Mouse (Mus musculus): ENCODE measurements at regions not wholly inside any gene's neighbourhood (a gene's known extent, or its start where the extent isn't known, plus 50 kb on each side); places are given as distances from the start of the nearest gene placed in this dataset.

DNA sequence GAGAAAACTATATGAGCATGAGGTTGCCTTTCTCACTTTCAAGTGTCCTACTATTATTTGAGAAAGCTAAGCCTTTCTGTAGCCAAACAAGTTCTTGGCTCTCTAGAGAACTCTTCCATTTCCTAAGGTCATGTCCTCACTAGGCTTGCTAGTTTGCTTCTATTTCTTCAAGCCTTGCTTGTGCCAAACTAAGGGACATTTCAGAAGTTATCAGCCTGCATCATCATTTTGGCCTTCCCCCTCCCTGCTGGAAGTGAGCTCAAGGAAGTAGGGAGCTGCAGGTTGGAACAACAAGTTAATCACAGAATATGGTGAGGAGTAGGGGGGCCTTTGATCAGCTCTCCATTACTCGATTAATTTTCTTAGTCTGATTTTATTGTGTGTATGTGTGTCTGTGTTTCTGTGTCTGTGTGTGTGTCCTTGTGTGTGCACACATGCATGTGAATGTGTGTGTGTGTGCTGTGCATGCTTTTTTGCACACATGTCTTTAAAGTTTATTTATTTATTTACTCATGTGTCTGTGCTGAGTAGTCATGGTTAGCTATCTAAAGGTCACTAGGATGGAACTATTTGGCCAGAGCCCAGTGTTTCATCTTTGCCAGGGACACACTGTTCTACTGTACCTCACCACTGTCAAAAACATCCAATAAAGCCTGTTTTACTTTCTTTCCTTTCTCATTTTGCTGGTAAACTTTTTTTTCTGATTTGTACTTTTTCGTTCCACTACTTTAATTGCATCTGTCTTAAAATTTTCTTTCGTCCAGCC lies 371.4 kb upstream of the Eda2r start:
- no peak for DNase-seq (ENCODE audit: low spot score in 2 of 2)
- intact Hi-C loops (cut with DNase I) = no loop called here

DNA sequence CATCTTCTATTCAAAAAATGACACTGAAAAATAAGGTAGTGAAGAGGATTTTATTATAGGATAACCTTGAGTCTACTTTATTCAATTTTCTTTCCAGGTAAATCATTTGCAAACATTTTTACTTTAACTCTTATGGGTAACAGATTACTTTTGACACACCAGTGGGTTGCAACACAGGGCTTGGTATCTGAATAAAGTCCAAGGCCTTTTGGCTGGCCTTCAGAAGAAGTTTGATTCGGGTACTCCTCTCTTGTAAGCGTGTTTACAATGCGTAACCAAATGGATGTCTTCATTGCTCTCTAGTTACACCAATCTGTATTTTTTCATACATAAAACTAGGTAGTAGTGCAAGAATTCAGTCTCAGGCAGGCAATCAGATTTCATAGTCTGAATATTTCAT lies 367.3 kb upstream of the Eda2r start:
- intact Hi-C loops (cut with DNase I) = no loop called here
- no peak for DNase-seq (ENCODE audit: low spot score in 2 of 2)

DNA sequence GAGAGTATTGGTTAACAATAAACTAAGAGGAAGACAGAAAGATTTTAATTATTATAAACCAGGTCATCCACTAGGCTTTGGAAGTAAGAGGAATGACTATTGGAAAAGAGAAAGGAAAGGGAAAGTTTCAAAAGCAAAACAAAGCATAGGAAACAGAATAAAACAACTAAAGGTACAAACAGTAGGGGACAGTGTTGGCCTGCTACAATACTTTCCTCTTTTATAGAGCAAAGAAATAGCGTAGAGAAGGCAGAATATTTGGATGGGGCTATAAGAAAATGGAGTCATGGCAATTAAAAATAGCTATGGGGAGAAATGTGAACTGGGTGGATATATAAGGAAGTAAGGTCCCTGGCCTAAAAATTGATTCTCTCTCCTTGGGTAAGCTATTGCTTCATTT lies 347.5 kb upstream of the Eda2r start:
- DNase-seq (ENCODE audit: low spot score in 2 of 2) = no peak
- intact Hi-C loops (cut with DNase I) = no loop called here

DNA sequence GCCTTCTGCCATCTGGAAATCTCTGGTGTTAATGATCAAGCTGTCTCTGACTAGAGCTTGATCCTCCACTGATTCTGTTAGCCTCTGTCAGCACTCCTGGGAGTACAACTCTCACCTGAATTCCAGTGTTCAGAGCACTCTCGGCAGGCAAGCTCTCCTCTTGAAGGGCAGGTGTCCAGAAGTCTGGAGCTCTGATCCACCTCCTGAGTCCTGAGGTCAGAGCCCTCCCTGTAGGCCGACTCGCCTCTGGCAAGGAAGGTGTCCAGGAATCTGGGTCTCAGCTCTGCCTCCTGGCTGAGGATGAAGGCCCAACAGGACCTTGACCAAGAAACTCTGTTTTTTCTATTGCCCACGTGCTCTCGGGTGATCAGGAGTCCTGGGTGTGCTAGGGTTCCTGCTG lies 330.8 kb upstream of the Eda2r start:
- intact Hi-C loops (cut with DNase I) = no loop called here
- no peak for DNase-seq (ENCODE audit: low spot score in 2 of 2)

DNA sequence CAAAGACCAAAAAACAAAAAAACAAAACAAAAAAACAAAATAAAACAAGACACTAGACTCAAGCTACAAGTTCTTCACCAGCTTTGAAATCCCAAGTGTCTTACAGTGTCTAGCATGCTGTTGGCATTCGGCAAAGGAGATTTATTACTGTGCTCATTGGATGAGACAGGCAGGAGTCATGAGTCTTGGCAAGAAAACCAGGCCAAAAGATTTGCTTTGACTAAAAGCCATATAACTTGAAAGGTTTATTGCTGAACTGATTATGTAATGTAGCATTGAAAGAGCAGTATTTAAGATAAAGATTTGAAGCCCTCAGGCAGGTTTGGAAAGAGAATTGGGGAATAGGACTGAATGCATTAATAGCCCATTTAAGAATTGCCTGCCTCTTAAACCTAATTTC lies 281.7 kb upstream of the Eda2r start:
- intact Hi-C loops (cut with DNase I) = no loop called here
- DNase-seq (ENCODE audit: low spot score in 2 of 2) = no peak

DNA sequence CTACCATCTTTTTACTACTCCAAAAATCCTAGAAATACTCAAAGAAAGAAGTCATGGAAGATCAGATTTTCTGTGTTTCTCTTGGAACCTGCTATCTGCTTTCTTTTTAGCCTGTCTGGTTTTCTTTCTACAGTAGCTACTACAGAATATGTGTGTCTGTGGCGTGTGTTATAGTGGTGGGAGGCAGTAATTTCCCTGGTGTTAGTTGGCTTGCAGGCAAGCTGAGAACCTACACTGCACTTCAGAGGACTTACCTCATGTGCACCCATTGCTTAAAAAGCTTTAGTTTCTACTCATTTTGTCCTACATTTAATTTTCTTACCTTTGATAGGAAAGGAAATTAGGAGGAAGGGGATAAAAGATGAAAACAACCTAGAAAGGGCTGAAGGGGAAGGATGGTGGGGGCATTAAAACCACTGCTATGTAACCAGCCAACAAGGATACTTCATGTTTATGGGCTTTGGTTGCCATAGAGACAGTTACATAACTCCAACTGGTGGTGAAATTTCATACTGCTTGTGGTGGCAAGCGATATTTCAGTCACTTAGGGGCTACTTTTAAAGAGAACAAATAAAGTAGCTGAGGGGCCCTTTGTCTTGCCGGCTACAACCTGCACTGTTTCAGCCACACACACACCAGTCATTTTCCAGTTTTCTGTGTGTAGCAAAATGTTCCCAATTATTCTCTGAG lies 274.7 kb upstream of the Eda2r start:
- intact Hi-C loops (cut with DNase I) = no loop called here
- DNase-seq (ENCODE audit: low spot score in 2 of 2) = peak in 1 of 2 experiments; percentile 3
